In genomic region chr5:115394223-115394622, GRCm38 (mm10) we compare ENCODE assay signal across 15 mouse cellular contexts. TPM values are rescaled to one million over a fixed set of nuclear protein-coding genes. Genes with fewer than 3 reads are reported as not detected.
DNase-seq lines count a peak whose midpoint lies in the region; ATAC-seq lines count a peak whose summit lies in the region.
"Had no signal": no experiment of that assay in that cellular context is flagged by ENCODE, and none has a peak within 500 bp of the region (broad histone marks: within the 10 kb centered on the region; RNA-seq: fewer than 3 reads in every experiment).

No protein-coding gene starts in this region.

- H3K9ac ChIP-seq in heart, embryonic 12.5 days = no peak overlapping the region
- H3K9ac ChIP-seq in midbrain, embryonic 11.5 days (ENCODE audit: low read length) = peak overlapping the region; percentile 31; the same call in 1 of the 2 replicates
- no peak overlapping the region for H3K9ac ChIP-seq in midbrain, embryonic 16.5 days (ENCODE audit: low read depth, low read length)
- no peak overlapping the region for H3K9ac ChIP-seq in forebrain, embryonic 14.5 days (ENCODE audit: low read length)

- no peak for DNase-seq in heart, adult 8-10 months (ENCODE audit: low spot score)
- DNase-seq in midbrain, embryonic 11.5 days (ENCODE audit: low spot score, missing footprints) = peak; percentile 91
- DNase-seq in forebrain, embryonic 14.5 days (ENCODE audit: low spot score) = peak; percentile 50
- peak; percentile 51 for DNase-seq in retina, embryonic 14.5 days (ENCODE audit: low spot score)
- no peak for DNase-seq in spleen, adult 18-20 months
- DNase-seq in ovary, postnatal 36 days (ENCODE audit: low spot score) = no peak
- DNase-seq: adrenal gland, postnatal 10 days; cerebellum, adult 18-20 months; heart, postnatal 14 days; lung, adult 2 months; right cerebral cortex, adult 18-20 months had no signal

- no peak overlapping the region for H3K27ac ChIP-seq in heart, embryonic 12.5 days (ENCODE audit: poor library complexity, severe bottlenecking)
- peak overlapping the region; percentile 80 for H3K27ac ChIP-seq in midbrain, embryonic 11.5 days (ENCODE audit: low read depth, low read length)
- no peak overlapping the region for H3K27ac ChIP-seq in midbrain, embryonic 16.5 days (ENCODE audit: low read length)
- H3K27ac ChIP-seq in forebrain, embryonic 14.5 days (ENCODE audit: low read depth, low read length) = no peak overlapping the region

- H3K27me3 ChIP-seq in heart, embryonic 12.5 days (replicated peaks) = peaks cover 6% of the 10 kb centered on the region; the same call in 1 of the 2 replicates
- H3K27me3 ChIP-seq in midbrain, embryonic 11.5 days (ENCODE audit: control insufficient read depth, insufficient read depth, low read length) = no peaks in the 10 kb centered on the region
- no peaks in the 10 kb centered on the region for H3K27me3 ChIP-seq in midbrain, embryonic 16.5 days (ENCODE audit: control insufficient read depth, insufficient read depth, low read depth, low read length)
- H3K27me3 ChIP-seq in forebrain, embryonic 14.5 days (replicated peaks; ENCODE audit: control insufficient read depth, insufficient read depth, low read length) = no peaks in the 10 kb centered on the region
- H3K27me3 ChIP-seq: Patski had no signal

- no peak for ATAC-seq in heart, embryonic 12.5 days (ENCODE audit: insufficient number of reproducible peaks, low FRiP score)
- peak; percentile 75 for ATAC-seq in midbrain, embryonic 11.5 days (ENCODE audit: low FRiP score)
- no peak for ATAC-seq in midbrain, embryonic 16.5 days
- ATAC-seq in forebrain, embryonic 14.5 days = 0 out of 2 replicates have a peak, but pooled peaks have one; percentile 27
- ATAC-seq: Patski had no signal

- WGBS in heart, embryonic 12.5 days = 6% methylated on average over 8 of the region's 8 CpGs
- WGBS in midbrain, embryonic 11.5 days = 2% methylated on average over 8 of the region's 8 CpGs
- WGBS in midbrain, embryonic 16.5 days = 2% methylated on average over 8 of the region's 8 CpGs
- WGBS in forebrain, embryonic 14.5 days = under 1% methylated on average over 8 of the region's 8 CpGs

- H3K36me3 ChIP-seq in heart, embryonic 12.5 days = no peaks in the 10 kb centered on the region
- no peaks in the 10 kb centered on the region for H3K36me3 ChIP-seq in midbrain, embryonic 11.5 days (ENCODE audit: control insufficient read depth, insufficient read depth, low read length)
- H3K36me3 ChIP-seq in midbrain, embryonic 16.5 days (ENCODE audit: control insufficient read depth, insufficient read depth, low read length) = no peaks in the 10 kb centered on the region
- no peaks in the 10 kb centered on the region for H3K36me3 ChIP-seq in forebrain, embryonic 14.5 days (ENCODE audit: control insufficient read depth, insufficient read depth, low read length)

- H3K4me2 ChIP-seq in heart, embryonic 12.5 days = peak overlapping the region; percentile 47
- peak overlapping the region; percentile 27 for H3K4me2 ChIP-seq in midbrain, embryonic 11.5 days
- H3K4me2 ChIP-seq in midbrain, embryonic 16.5 days (ENCODE audit: low read length) = no peak overlapping the region
- no peak overlapping the region for H3K4me2 ChIP-seq in forebrain, embryonic 14.5 days (ENCODE audit: low read length)

- H3K9me3 ChIP-seq in heart, embryonic 12.5 days (replicated peaks) = no peaks in the 10 kb centered on the region
- no peaks in the 10 kb centered on the region for H3K9me3 ChIP-seq in midbrain, embryonic 11.5 days (ENCODE audit: control insufficient read depth, low read length)
- no peaks in the 10 kb centered on the region for H3K9me3 ChIP-seq in midbrain, embryonic 16.5 days (replicated peaks; ENCODE audit: control insufficient read depth, low read length, poor library complexity, severe bottlenecking)
- no peaks in the 10 kb centered on the region for H3K9me3 ChIP-seq in forebrain, embryonic 14.5 days (replicated peaks; ENCODE audit: control insufficient read depth, low read length)

- H3K4me3 ChIP-seq in heart, embryonic 12.5 days = 0 out of 2 replicates have a peak overlapping the region, but pooled peaks have one; percentile 4
- peak overlapping the region; percentile 11; the same call in 1 of the 2 replicates for H3K4me3 ChIP-seq in midbrain, embryonic 11.5 days (ENCODE audit: low read depth, low read length)
- no peak overlapping the region for H3K4me3 ChIP-seq in midbrain, embryonic 16.5 days (ENCODE audit: low read depth, low read length)
- no peak overlapping the region for H3K4me3 ChIP-seq in forebrain, embryonic 14.5 days (ENCODE audit: low read depth, low read length)

- H3K4me1 ChIP-seq in heart, embryonic 12.5 days (replicated peaks) = peaks cover 17% of the 10 kb centered on the region
- peaks cover 36% of the 10 kb centered on the region for H3K4me1 ChIP-seq in midbrain, embryonic 11.5 days (ENCODE audit: control insufficient read depth, insufficient read depth, low read length)
- H3K4me1 ChIP-seq in midbrain, embryonic 16.5 days (ENCODE audit: control insufficient read depth, insufficient read depth, low read length) = peaks cover 14% of the 10 kb centered on the region
- peaks cover 13% of the 10 kb centered on the region for H3K4me1 ChIP-seq in forebrain, embryonic 14.5 days (ENCODE audit: control insufficient read depth, insufficient read depth, low read length)

RNA-seq across cellular contexts. Expression of gene Msi1, which starts 35.2 kb away (rescaled TPM):
- polyA plus RNA-seq in heart, embryonic 12.5 days (2016; fragmentation: Nextera tagmentation; extraction: Ambion mirVana) = 6.7 and 6.8 TPM in 2 replicates
- under 1 TPM; 0.16 to 0.52 (median 0.25) TPM for total RNA-seq in heart, adult 8-10 months (2022)
- polyA plus RNA-seq in midbrain, embryonic 11.5 days (2014; fragmentation: Nextera tagmentation; extraction: Ambion mirVana) = 199 and 227 TPM in 2 replicates
- 47.9 and 53.7 TPM in 2 replicates for polyA plus RNA-seq in midbrain, embryonic 16.5 days (2015; fragmentation: Nextera tagmentation; extraction: Ambion mirVana)
- 63.3 and 69.4 TPM in 2 replicates for polyA plus RNA-seq in forebrain, embryonic 14.5 days (2014; fragmentation: Nextera tagmentation; extraction: Ambion mirVana)
- total RNA-seq: megakaryocyte-erythroid progenitor cell, adult 5-6 weeks had no signal

RNA-seq across cellular contexts. Expression of gene Cox6a1, which starts 45.4 kb away (rescaled TPM):
- polyA plus RNA-seq in heart, embryonic 12.5 days (2016; fragmentation: Nextera tagmentation; extraction: Ambion mirVana) = 1,284 and 1,325 TPM in 2 replicates
- 100 to 1,000 TPM; 205 to 218 (median 216) TPM for total RNA-seq in heart, adult 8-10 months (2022)
- polyA plus RNA-seq in midbrain, embryonic 11.5 days (2014; fragmentation: Nextera tagmentation; extraction: Ambion mirVana) = 745 and 840 TPM in 2 replicates
- 1,007 and 1,008 TPM in 2 replicates for polyA plus RNA-seq in midbrain, embryonic 16.5 days (2015; fragmentation: Nextera tagmentation; extraction: Ambion mirVana)
- 1,083 and 1,200 TPM in 2 replicates for polyA plus RNA-seq in forebrain, embryonic 14.5 days (2014; fragmentation: Nextera tagmentation; extraction: Ambion mirVana)

RNA-seq across cellular contexts. Expression of gene Triap1, which starts 53.2 kb away (rescaled TPM):
- polyA plus RNA-seq in heart, embryonic 12.5 days (2016; fragmentation: Nextera tagmentation; extraction: Ambion mirVana) = 38.1 and 38.8 TPM in 2 replicates
- total RNA-seq in heart, adult 8-10 months (2022) = 10 to 100 TPM; 25.5 to 27.4 (median 25.8) TPM
- polyA plus RNA-seq in midbrain, embryonic 11.5 days (2014; fragmentation: Nextera tagmentation; extraction: Ambion mirVana) = 57.7 and 64.7 TPM in 2 replicates
- polyA plus RNA-seq in midbrain, embryonic 16.5 days (2015; fragmentation: Nextera tagmentation; extraction: Ambion mirVana) = 47.9 and 52.6 TPM in 2 replicates
- polyA plus RNA-seq in forebrain, embryonic 14.5 days (2014; fragmentation: Nextera tagmentation; extraction: Ambion mirVana) = 56.4 and 57.6 TPM in 2 replicates

RNA-seq across cellular contexts. Expression of gene Gatc, which starts 53.2 kb away (rescaled TPM):
- polyA plus RNA-seq in heart, embryonic 12.5 days (2016; fragmentation: Nextera tagmentation; extraction: Ambion mirVana) = 24.2 and 26.1 TPM in 2 replicates
- total RNA-seq in heart, adult 8-10 months (2022) = 10 to 100 TPM; 17.5 to 21.2 (median 19.4) TPM
- 43.5 and 46.8 TPM in 2 replicates for polyA plus RNA-seq in midbrain, embryonic 11.5 days (2014; fragmentation: Nextera tagmentation; extraction: Ambion mirVana)
- 37.8 and 43.5 TPM in 2 replicates for polyA plus RNA-seq in midbrain, embryonic 16.5 days (2015; fragmentation: Nextera tagmentation; extraction: Ambion mirVana)
- 30.1 and 32.9 TPM in 2 replicates for polyA plus RNA-seq in forebrain, embryonic 14.5 days (2014; fragmentation: Nextera tagmentation; extraction: Ambion mirVana)

Comparison
In these comparisons a context has a peak if more than half of its experiments do, and no peak if none do; other contexts are left out.
1. ATAC-seq: peak in midbrain, embryonic 11.5 days (single experiment) and forebrain, embryonic 14.5 days (single experiment); none in heart, embryonic 12.5 days (single experiment) and midbrain, embryonic 16.5 days (single experiment).
2. H3K4me2 ChIP-seq: peak in heart, embryonic 12.5 days (single experiment) and midbrain, embryonic 11.5 days (single experiment); none in midbrain, embryonic 16.5 days (single experiment) and forebrain, embryonic 14.5 days (single experiment).
3. H3K4me3 ChIP-seq: peak in heart, embryonic 12.5 days (single experiment) and midbrain, embryonic 11.5 days (single experiment); none in midbrain, embryonic 16.5 days (single experiment) and forebrain, embryonic 14.5 days (single experiment).
4. DNase-seq: peak in midbrain, embryonic 11.5 days (single experiment), forebrain, embryonic 14.5 days (single experiment) and retina, embryonic 14.5 days (single experiment); none in heart, adult 8-10 months (single experiment), spleen, adult 18-20 months (0 of 2) and ovary, postnatal 36 days (single experiment).